23 mouse cellular contexts compared by ENCODE assay signal in the genomic region with DNA sequence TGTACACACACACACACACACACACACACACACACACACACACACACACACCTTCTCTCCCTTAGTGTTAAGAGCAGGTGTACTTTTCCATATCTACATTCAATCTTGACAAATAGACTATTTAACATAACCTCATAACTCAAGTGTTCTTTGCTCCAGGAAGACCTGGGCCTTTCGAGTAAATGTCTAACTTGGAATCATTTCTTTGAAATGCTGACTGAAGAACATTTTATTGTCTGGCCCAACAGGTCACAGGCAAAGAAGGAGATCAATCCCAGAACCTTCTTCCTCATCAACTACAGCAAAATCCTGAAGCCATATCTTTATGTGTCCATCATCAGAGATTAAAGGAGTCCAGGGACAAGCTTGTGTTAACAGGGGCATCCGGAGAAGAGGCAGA. TPM values are rescaled to one million over a fixed set of nuclear protein-coding genes. Genes with fewer than 3 reads are reported as not detected.
"Had no signal": no experiment of that assay in that cellular context is flagged by ENCODE, and none has a peak within 500 bp of the region (broad histone marks: within the 10 kb centered on the region; RNA-seq: fewer than 3 reads in every experiment).

No protein-coding gene starts in this region.

- H3K27ac ChIP-seq: midbrain, embryonic 12.5 days; neural tube, embryonic 13.5 days; neural tube, embryonic 15.5 days had no signal

- H3K9me3 ChIP-seq: midbrain, embryonic 10.5 days; midbrain, embryonic 12.5 days; neural tube, embryonic 13.5 days; neural tube, embryonic 15.5 days had no signal

- H3K4me2 ChIP-seq: lung, embryonic 14.5 days; midbrain, embryonic 12.5 days; neural tube, embryonic 13.5 days; neural tube, embryonic 15.5 days had no signal

- ATAC-seq: midbrain, embryonic 16.5 days had no signal

- DNase-seq: lung, embryonic 14.5 days; lung, postnatal 10 days; lung, postnatal 4 days; midbrain, embryonic 14.5 days; right cerebral cortex, adult 18-20 months; right cerebral cortex, postnatal 25 days; right cerebral cortex, postnatal 4 days; spleen, adult 18-20 months; thymus, adult 18-20 months; thymus, postnatal 14 days; thymus, postnatal 36 days had no signal

- H3K36me3 ChIP-seq: midbrain, embryonic 10.5 days; midbrain, embryonic 12.5 days; neural tube, embryonic 13.5 days; neural tube, embryonic 15.5 days had no signal

- H3K27me3 ChIP-seq: neural tube, embryonic 13.5 days; neural tube, embryonic 15.5 days had no signal

- H3K9ac ChIP-seq: lung, embryonic 14.5 days; midbrain, embryonic 12.5 days; neural tube, embryonic 13.5 days; neural tube, embryonic 15.5 days had no signal

- H3K4me3 ChIP-seq: midbrain, embryonic 10.5 days; midbrain, embryonic 12.5 days; myocyte; neural tube, embryonic 13.5 days; neural tube, embryonic 15.5 days had no signal

RNA-seq across cellular contexts. Expression of gene 4930432M17Rik, which starts 43.9 kb away (rescaled TPM):
- polyA plus RNA-seq: lung, embryonic 14.5 days; lung, embryonic 16.5 days; midbrain, embryonic 10.5 days; midbrain, embryonic 12.5 days; midbrain, embryonic 14.5 days; midbrain, embryonic 16.5 days; myocyte; neural tube, embryonic 11.5 days; neural tube, embryonic 13.5 days; neural tube, embryonic 15.5 days; small intestine, adult 2 months; stomach, embryonic 14.5 days; stomach, embryonic 16.5 days; thymus, postnatal 0 days had no signal
